Mouse (Mus musculus): ENCODE measurements around the gene Nr6a1.

- no peak for TF ChIP-seq CTCF (IDR thresholded peaks at IDR 0.05; ENCODE audit: low read depth, low read length)
- TF ChIP-seq POLR2A (IDR thresholded peaks at IDR 0.05; ENCODE audit: extremely low read depth, insufficient read depth, low read length): no peak
Observed at GRCm38 (mm10) chr2:38914965-38915364, 12.5 kb downstream of the Nr6a1 start.
